Mouse (Mus musculus) heart, adult 9 months (tissue): Measurements from ENCODE around the gene Tbc1d2.
A peak's percentile ranks its signal among the peaks of the same experiment; 100 is the strongest.
"Not testable (repeated sequence)": the region's sequence is repeated elsewhere in the genome, so short reads cannot be mapped to it uniquely, and the experiment has no call there.

Experiments
- DNase-seq, 2 experiments: peaks; one replicate each; pipeline ENCODE4 v3.0.0; 2022; ENCODE audit warnings: low spot score in 2 of 2

Tbc1d2 gene

GRCm38 (mm10) chr4:46581577-46581976 is 68.4 kb downstream of the Tbc1d2 start:
- not testable (repeated sequence) for DNase-seq

DNA sequence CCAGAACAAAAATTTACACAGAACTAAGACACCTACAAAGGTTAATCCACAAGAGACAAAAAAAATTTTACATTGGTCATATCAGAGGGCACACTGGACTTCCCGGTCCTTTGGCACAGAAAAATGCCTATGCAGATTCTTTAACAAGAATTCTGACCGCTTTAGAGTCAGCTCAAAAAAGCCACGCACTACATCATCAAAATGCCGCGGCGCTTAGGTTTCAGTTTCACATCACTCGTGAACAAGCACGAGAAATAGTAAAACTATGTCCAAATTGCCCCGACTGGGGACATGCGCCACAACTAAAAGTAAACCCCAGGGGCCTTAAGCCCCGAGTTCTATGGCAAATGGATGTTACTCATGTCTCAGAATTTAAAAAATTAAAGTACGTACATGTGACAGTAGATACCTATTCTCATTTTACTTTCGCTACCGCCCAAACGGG is 69.2 kb downstream of the Tbc1d2 start:
- DNase-seq, result not testable (repeated sequence)

GRCm38 (mm10) chr4:46578796-46579346 is 71.1 kb downstream of the Tbc1d2 start:
- DNase-seq, result not testable (repeated sequence)

DNA sequence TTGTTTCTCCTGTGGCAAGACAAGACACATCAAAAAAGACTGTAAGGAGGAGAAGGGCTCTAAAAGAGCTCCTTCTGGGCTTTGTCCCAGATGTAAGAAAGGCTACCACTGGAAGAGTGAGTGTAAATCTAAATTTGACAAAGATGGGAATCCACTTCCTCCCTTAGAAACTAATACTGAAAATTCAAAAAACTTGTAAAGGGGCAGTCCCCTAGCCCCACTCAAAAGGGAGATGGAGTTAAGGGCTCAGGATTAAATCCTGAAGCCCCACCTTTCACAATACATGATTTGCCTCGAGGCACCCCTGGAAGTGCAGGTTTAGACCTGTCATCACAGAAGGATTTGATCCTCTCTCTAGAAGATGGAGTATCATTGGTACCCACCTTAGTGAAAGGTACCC is 71.8 kb downstream of the Tbc1d2 start:
- DNase-seq, result no peak

- not testable (repeated sequence) for DNase-seq
Measured at GRCm38 (mm10) chr4:46575509-46576284, 74.3 kb downstream of the Tbc1d2 start.

- DNase-seq, result peak in 1 of 2 experiments; percentile 9
Measured at GRCm38 (mm10) chr4:46574841-46575240, 75.2 kb downstream of the Tbc1d2 start.

GRCm38 (mm10) chr4:46574024-46574753 is 75.8 kb downstream of the Tbc1d2 start:
- peak in 1 of 2 experiments; percentile 9 for DNase-seq

- no peak for DNase-seq
Measured at GRCm38 (mm10) chr4:46572616-46573015, 77.4 kb downstream of the Tbc1d2 start.

GRCm38 (mm10) chr4:46571744-46572143 is 78.3 kb downstream of the Tbc1d2 start:
- DNase-seq, result no peak

- DNase-seq, result no peak
Measured at GRCm38 (mm10) chr4:46569671-46570070, 80.3 kb downstream of the Tbc1d2 start.

- DNase-seq, result no peak
Measured at GRCm38 (mm10) chr4:46568169-46568568, 81.8 kb downstream of the Tbc1d2 start.

DNA sequence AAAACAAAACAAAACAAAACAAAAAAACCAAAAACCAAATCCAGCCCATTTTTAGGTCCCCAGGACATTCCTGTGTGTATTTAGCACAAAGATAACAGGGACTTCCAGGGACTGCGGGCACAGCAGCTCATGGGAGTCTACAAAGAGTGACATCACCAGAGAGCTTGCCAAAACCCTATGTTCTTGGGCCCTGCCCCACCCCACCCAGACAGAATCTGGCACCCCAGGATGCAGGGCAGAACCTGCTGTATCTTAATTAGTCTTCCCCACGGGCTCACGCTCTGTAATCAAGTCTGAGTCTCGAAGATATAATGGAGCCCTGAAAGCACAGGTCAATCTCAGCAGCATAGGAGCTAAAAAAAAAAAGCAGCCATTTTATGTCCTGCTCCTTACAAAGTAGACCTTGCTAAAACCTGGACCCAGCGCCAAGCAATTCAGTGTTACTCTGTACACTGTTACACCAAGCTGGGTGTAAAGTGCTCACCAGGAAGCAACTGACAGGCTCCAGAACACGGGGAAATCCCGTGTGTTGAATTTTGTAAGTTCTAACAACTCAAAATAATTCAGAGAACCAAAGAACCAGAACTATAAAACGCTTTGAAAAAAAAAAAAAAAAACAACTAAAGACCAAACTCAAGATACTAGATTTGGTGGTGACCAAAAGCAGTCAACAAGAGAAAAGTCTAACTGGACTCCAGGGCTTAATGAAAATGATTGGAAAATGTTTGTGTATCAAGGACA is 82.9 kb downstream of the Tbc1d2 start:
- no peak for DNase-seq

DNA sequence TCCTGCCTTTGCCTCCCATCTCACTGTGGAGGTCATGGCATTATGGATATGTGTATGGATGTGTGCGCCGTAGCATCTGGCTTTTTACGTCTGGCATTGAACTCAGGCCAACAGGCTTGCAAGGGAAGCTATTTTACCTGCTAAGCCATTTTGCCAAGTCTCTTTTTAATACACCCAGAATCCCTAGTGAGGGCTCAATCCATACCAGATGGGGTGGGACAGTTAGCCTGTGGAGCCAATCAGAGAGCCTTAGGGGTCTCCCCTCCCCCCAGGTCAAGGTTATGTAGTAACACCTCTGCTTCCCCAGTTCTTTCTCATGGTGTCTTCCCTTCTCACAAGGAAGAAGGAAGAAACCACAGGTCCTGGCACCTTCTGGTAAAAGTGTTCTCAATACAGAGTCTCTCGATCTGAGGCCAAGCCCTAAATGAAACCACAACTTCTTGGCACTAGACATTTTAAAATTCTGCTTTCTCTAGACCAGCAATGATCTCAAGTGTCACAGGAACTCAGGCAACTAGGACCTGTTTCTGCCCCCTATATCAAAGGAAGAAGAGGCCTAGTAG is 84.5 kb downstream of the Tbc1d2 start:
- no peak for DNase-seq

GRCm38 (mm10) chr4:46564247-46564646 is 85.8 kb downstream of the Tbc1d2 start:
- no peak for DNase-seq

- peak; percentile 37 to 44 for DNase-seq
Measured at GRCm38 (mm10) chr4:46563847-46564246, 86.2 kb downstream of the Tbc1d2 start.

DNA sequence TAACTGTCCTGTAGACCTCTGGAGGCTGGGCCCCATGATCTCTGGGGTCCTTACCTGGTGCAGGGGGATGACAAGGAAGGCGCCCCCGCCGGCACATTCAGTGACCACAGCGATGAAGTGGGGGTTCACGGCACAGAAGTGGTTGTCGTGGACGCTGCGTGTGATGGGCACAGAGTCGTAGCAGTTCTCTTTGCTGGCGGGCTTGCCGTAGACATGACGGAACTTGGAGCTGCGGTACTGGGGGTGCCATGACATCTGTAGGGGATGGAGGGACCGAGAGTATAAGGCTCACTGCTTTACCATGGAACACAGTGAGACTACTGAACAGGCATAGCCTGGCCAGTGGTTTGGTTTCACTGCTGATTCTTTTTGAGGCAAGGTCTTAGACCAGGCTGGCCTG is 87.2 kb downstream of the Tbc1d2 start:
- no peak for DNase-seq

DNA sequence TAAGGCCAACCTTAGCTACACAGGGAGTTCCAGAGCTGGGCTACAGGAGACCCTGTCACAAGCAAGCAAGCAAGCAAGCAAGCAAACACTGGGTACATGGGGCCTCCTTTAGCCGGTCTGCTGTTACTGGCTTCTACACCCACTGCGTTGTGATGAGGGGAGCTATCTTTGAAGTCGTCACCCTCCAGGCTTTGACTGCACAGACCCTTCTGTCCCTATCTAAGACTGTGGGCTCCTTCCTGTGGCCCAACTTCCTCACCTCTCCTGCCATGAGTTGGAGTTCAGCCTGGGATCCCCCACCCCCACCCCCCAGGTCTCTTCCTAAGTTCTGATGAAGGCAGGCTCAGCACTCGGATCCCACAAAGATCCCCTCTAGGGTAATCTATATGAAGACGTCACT is 88.0 kb downstream of the Tbc1d2 start:
- DNase-seq, result no peak

DNA sequence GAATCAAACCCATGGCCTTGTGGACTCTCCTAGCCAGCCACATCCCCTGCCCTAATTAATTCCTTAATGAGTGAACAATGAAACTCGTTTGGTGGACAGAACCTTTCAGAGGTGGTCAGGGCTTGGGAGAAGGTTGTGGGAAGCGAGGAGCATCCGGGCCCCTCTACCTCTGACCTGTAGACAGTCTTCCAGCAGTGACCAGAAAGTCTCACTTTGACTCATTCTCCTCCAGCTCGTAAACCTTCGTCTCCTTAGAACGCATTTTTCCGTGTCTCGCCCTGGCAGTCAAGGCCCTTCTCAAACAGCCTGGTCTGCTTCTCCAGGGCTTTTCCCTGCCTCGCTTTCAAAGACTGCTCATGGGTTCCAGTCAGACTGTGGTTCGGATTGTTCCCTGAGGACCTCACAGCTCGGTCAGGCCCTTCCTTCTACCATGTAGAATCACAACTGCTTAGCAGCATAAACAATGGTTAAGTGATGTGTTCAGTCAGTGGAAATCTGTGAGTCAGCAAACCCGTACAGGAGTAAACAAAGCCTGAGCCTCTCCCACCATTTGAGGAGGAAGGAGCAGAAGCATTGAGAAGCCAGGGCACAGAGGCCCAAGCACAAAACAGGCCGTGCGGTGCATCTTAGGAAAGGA is 89.8 kb downstream of the Tbc1d2 start:
- no peak for DNase-seq

DNA sequence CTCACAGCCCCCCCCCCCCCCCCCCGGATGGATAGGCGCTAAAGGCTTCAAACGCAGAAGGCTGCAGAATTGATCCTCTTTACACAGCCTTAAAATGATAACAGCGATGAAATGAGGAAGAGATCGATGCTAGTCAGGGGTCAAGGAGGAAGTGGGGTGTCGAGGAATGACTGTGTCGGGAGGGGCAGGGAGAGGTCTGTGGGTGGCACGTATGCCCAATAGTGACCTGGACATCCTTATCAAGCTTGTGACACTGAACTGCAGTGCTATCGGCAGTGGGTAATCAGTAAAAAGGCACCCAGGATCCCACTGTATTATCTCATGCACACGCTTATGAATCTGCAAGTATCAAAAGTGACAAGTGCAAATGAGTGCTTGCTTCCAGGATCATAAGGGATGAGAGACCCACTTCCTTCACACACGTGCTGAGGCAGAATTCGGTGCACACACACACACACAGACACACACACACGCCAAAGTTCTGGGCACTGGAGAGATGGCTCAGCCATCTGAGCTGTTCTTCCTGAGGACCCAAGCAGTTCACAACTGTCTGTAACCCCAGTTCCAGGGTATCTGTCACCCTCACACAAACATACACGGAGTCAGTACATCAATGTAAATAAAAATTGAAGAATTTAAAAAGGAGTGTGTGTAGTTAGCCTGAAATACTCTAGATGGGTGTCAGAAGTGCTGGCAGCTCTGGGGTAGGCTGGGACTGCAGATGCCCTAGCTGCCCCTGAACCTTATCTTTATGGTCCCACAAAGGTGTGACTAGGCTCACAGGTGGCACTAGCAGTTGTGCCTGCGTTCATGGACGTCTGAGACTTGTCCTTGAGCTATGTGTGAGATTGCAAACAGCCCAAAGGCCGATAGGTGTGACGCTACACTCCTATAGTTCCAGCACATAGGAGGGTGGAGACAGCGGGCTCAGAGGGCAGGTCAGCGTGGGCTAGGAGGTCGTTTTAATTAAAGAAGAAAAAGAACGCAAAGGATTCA is 91.0 kb downstream of the Tbc1d2 start:
- DNase-seq, result no peak

DNA sequence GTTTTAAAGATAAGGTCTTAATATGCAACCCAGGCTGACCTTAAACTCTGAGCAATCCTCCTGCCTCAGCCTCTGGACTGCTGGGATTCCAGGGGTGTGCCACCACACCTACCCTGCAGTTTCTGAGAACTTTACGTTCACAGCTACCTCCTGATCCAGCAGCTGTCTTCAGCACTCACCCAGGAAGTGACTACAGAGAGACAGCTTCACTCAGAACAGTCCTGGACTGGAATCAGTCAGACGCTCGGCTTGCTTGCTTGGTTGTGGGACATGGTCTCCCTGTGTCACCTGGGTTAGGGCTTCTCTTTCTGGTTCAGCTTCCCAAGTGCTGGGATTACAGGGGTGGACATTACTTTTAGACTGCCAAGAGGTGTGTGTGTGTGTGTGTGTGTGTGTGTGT is 93.1 kb downstream of the Tbc1d2 start:
- no peak for DNase-seq
